Mouse (Mus musculus) cerebellum, adult 11 months (tissue): ENCODE results near the gene Ccar1.
A peak's percentile ranks its signal among the peaks of the same experiment; 100 is the strongest.
"Not testable (repeated sequence)": the region's sequence is repeated elsewhere in the genome, so short reads cannot be mapped to it uniquely, and the experiment has no call there.

Experiments used
- DNase-seq: peaks from one replicate; pipeline ENCODE4 v3.0.0; 2022

Ccar1 gene

GRCm38 (mm10) chr10:62792177-62793090 is at the start of gene Ccar1:
TSS of gene Ccar1 (minus strand) at chr10:62792286.
- DNase-seq = peak; percentile 99

- DNase-seq = no peak
Measured at GRCm38 (mm10) chr10:62840687-62841086, 48.6 kb upstream of the Ccar1 start.

GRCm38 (mm10) chr10:62837987-62838386 is 45.9 kb upstream of the Ccar1 start:
- no peak for DNase-seq

GRCm38 (mm10) chr10:62832783-62833182 is 40.7 kb upstream of the Ccar1 start:
- no peak for DNase-seq

GRCm38 (mm10) chr10:62831546-62831945 is 39.5 kb upstream of the Ccar1 start:
- no peak for DNase-seq

- DNase-seq = no peak
Measured at GRCm38 (mm10) chr10:62824474-62824873, 32.4 kb upstream of the Ccar1 start.

- no peak for DNase-seq
Measured at GRCm38 (mm10) chr10:62823431-62823830, 31.3 kb upstream of the Ccar1 start.

- no peak for DNase-seq
Measured at GRCm38 (mm10) chr10:62810010-62810409, 17.9 kb upstream of the Ccar1 start.

- DNase-seq = no peak
Measured at GRCm38 (mm10) chr10:62808766-62809165, 16.7 kb upstream of the Ccar1 start.

GRCm38 (mm10) chr10:62808316-62808715 is 16.2 kb upstream of the Ccar1 start:
- no peak for DNase-seq

GRCm38 (mm10) chr10:62804106-62804505 is 12.0 kb upstream of the Ccar1 start:
- DNase-seq = no peak

GRCm38 (mm10) chr10:62803296-62803695 is 11.2 kb upstream of the Ccar1 start:
- DNase-seq = no peak

GRCm38 (mm10) chr10:62794221-62794620 is 2.1 kb upstream of the Ccar1 start:
- no peak for DNase-seq

- no peak for DNase-seq
Measured at GRCm38 (mm10) chr10:62793091-62793453, 986 bp upstream of the Ccar1 start.

- no peak for DNase-seq
Measured at GRCm38 (mm10) chr10:62791251-62792176, 572 bp downstream of the Ccar1 start.

GRCm38 (mm10) chr10:62781776-62782175 is 10.3 kb downstream of the Ccar1 start:
- DNase-seq = not testable (repeated sequence)

- no peak for DNase-seq
Measured at GRCm38 (mm10) chr10:62750781-62751180, 41.3 kb downstream of the Ccar1 start.

- DNase-seq = peak; percentile 34
Measured at GRCm38 (mm10) chr10:62739961-62740737, 51.9 kb downstream of the Ccar1 start.

- no peak for DNase-seq
Measured at GRCm38 (mm10) chr10:62736965-62737688, 55.0 kb downstream of the Ccar1 start.

- no peak for DNase-seq
Measured at GRCm38 (mm10) chr10:62730826-62731225, 61.3 kb downstream of the Ccar1 start.

GRCm38 (mm10) chr10:62725771-62726687 is 66.1 kb downstream of the Ccar1 start, which contains the start of gene Stox1:
TSS of gene Stox1 (minus strand) at chr10:62726128.
- DNase-seq = peak; percentile 48
